Mouse (Mus musculus) thymus, postnatal 25 days (tissue): ENCODE data around the gene Hyal6.

Source experiments
- DNase-seq: peaks from one replicate; pipeline ENCODE4 v3.0.0; 2022

Gene Hyal6

DNA sequence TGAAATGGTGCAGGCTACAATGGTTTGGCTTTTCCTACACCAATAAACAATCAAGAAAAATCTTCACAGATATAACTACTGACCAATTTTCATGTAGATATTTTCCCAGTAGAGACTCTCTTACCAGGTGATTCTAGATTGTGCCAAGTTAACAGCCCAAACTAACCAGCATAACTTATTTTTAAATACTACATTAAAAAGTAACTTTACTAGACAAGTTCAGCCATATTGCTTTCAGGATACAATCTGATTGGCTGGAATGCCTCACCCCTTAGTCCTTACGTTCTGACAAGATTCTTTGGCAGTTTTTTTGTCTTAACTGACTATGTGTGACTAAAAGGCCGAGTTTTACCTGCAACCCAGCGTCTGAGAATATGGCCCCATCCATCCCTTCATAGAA lies at the start of gene Hyal6:
Hyal6 (plus strand) TSS at position 301 of the 400 bp plus-strand sequence.
- no peak for DNase-seq

DNA sequence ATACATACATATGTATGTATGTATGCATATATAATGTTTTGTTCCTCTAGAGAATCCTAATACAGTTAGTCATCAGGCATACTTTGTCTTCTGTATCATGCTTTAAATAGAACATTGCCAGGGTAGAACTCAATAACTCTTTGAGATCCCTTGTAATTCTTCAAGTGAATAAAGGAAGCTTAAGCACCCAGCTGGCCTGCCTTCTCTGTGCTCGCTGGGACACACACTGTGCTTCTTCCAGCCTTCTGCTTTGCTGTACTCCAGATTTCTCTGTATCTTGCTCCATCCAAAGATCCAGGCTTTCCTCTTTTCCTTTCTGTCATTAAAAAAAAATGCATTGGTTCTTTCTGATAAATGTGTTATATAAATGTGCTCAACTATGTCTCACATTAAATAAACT lies 45.2 kb upstream of the Hyal6 start:
- DNase-seq = no peak

DNA sequence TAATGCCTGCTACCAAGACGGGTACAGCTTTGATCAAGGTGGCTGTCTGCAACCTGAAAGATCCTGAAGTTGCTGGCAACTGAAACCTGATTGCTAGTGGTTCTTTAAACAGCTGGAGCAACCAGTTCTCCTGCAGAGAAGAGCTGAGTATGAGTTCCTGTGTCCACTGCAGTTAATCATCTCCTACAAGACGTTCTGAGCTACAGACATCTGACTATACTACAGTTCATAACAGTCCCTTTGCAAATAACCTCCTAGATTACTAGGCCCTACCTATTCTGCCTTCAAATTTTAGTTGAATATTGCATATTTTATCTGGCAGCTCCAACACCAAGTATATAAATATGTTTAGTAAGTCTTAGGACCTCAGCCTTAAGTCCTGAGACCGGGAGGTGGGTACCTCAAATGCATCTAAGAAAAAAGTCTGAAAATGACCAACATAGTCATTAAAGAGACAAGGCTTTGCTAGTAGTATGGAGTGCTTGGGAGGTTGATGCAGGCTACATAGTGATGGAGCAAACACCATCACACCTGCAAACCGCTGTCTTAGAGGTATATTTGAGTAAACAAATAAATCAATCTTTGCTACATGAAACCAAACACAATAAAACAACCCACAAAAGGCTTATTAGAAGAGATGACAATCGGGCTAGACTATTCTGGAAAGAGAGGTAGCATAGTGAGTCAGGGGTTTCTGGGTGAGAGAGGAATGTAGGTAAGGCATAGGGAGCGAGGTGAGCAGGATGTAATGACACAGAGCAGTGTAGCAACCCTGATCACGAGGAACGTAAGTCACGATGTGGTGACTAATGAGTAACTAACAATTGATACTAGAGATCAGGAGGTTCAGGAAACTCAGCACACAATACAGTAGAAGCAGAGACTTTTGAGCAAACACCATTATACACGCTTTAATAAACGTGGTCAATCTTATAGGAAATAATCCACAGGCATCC lies 38.3 kb upstream of the Hyal6 start:
- DNase-seq = no peak

DNA sequence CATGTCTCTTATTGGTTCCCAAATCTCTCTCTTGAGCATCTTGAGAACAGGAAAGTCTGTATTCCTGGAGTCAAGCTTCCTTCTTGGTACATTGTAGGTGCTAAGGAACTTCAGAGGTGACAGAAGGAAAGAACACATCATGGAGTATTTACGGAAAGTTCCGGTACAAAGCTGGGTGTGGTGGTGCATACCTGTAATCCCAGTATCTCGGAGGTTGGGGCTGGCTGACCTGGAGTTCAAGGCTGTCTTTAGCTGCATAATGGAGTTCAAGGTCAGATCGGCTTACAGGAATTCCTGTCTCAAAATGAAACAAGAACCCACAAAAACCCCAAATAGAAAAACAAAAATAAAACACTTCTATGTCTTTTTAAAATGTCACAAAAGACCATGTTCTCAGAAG lies 36.9 kb upstream of the Hyal6 start:
- no peak for DNase-seq

DNA sequence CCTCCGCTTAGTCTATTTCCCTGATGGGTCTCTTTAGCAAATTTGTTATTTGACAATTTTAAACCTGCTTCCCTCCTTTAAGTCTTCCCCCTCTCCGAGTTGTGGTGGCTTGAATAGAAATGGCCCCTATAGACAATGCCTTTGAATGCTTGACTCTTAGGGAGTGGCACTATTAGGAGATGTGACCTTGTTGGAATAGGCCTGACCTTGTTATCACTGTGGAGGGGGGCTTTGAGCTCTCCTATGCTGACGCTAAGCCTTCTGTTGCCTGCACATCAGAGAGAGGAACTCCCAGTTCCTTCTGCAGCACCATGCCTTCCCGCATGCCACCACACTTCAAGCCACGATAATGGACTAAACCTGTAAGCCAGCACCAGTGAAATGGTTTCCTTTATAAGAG lies 35.8 kb upstream of the Hyal6 start:
- no peak for DNase-seq

DNA sequence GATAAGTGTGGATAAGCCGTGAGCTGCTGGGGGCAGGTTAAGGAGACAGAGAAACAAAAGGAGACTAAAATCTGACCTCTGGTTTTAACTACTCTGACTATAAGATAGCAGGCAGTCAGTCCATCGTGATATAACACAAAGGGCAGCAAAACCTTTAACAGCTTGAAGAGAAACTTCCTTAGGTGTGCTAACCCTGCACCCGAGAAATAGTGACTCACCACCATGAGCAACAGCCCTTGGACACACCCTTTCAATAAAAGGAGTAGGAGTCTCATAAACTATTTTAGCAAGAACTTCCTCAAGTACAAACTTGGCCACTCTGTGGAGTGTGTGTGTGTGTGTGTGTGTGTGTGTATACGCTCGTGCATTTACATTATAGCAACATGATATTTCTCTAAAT lies 26.0 kb upstream of the Hyal6 start:
- DNase-seq = no peak

DNA sequence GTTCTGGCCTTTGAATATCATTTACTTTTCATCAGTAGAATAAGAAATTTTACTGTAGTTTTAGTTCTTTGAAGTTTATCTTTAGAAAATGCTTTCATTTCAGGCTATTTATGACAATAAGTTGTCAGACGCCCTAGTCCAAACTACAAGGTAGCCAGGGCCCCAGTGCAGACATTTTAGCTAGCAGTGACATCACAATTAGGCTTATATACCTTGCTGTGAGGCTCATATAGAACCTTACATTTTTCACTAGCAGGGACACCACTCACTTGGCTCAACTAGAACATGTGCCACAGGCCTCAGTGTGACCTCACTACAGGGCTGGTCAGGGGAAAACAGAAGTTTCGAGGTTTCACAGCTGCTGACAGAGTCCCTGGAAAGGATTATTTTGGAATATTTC lies 25.5 kb upstream of the Hyal6 start:
- no peak for DNase-seq

DNA sequence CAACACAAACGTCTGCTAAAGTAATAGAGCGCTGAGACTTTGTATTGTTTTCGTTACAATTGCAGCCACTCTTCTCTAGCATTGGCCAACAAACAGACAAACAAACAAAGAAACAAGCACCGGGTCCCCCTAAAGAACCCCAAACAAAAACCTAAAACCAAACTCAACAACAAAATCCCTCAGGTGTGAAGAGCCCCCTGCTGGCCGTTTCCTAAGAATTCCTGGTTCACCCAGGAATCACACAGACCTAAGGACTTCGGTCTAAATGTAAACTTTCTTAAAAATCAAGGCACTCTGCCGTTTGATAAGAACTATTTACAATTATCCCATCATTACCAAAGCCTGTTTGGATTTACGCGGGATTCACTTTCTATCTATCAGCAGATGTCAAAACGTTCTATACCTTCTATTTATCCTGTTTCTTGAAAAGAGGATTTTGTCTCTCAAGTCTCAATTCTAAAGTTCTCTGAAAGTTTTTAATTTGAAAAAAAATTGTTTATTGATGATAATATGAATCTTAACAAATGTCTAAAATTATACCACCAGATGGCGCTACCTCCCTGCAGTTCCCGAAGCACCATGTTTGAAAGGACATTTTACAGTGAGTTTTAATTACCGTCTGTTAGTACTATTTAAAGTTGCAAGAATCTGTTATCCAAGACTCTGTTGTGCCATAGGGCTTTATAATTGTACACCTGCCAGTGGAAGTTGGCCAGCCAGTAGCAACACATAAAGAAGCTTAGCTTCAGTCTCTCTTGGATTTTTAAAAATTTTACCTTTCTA lies 11.5 kb upstream of the Hyal6 start:
- peak; percentile 4 for DNase-seq

DNA sequence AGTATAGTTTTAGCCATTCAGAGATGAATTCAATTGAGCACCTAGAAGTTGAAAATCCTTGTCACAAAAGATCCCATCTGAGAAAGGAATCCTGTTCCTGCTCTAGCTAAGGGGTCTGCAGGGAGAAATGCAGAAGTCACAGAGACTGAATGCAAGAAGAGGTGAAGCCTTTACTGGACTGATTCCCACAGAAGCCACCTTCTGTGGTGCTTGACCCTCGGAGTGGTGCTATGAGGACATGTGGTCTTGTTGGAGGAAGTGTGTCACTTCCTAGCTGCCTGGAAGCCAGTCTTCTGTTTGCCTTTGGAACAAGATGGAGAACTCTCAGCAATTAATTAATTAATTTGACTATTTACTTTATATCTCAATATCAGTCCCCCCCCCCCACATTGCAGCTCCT lies 4.9 kb upstream of the Hyal6 start:
- no peak for DNase-seq

DNA sequence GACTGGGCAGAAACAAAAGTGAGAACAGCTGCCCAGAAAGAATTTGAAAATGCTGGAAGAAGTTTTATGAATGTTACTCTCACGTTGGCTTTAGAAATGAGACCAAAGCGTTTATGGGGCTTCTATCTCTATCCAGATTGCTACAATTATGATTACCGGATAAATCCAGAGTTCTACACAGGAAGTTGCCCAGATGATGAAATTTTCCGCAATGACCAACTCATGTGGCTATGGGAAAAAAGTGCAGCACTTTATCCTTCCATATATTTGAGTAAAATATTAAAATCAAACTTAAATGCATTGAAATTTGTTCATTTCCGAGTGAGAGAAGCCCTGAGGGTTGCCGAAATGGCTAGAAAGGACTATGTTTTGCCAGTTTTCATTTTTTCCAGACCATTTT lies 1.5 kb downstream of the Hyal6 start:
- no peak for DNase-seq

DNA sequence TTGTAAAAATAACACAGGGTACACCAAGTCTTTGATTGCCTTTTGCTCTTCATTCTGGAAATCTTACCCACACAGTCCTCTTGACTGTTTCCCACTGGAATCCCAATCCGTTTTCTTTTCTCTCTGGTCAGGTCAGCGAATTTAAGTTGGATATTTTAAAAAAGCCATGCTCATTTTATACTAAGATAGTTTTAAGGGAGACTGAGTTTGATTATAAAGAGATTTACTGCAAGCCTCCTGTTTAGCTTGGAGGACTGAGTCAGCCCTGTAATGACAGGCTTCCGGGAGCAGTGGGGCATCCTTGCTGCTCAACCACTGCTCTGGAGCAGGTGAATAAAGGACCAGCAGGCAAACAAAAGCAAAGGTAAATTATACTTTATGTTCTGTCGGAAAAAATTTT lies 15.0 kb downstream of the Hyal6 start, which contains the start of gene Hyal4:
Hyal4 (plus strand) TSS at position 301 of the 400 bp plus-strand sequence.
- no peak for DNase-seq

DNA sequence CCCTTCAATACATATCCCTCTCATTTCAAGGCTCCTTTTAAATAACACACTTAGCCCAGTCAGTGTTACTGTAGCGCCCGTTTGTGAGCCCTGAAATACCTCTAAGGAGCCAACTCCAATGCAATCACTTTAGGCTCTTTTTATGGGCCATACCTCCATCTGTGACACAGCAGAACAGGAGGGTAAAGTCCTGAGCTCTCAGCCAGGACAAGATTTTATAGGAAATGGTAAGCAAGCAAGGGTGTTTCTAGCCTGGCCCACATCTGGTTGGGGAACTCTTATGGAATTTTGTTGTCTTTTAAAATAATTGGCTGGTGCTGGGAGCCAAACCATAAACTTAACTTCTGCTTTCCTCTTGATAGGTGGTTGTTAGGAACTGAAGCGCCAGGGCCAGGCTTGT lies 26.2 kb downstream of the Hyal6 start:
- DNase-seq = no peak

DNA sequence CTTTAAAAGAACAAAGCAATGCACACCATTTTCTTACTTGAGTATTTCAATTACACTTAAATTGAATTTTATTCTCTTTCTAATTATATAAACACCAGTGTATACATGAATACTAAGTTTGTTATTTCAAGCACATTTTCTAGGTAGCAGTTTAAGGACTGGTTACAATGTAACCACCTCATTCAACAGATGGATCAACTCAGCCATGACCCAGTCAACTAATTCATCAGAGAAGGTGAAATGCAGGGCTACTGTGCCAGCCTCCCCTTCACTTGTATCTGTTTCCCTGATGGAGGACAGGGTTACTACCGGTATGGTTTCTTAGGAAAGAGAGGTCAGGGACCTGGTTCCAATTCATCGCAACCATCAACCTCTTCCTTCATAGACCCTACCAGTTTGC lies 33.2 kb downstream of the Hyal6 start:
- no peak for DNase-seq

GRCm38 (mm10) chr6:24779182-24779581 lies 46.1 kb downstream of the Hyal6 start:
- no peak for DNase-seq

DNA sequence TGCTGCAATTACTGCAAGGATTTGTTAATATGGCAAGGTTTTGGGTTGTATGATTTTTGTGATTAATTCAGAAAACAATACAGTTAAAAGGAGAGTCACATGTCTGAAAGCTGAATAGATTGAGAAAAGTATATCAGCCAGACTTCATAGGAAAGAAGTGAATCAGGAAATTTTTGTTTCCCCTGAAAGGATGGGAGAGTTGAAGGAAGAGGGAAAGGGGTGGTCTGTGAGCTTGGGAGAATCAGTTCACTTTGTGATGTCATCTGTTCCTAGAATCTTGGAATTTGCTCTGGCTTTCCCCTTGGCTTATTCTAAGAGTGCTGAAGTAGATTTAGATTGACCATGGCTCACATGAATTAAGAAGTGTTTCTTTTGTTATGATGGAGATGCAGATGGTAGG lies 57.8 kb downstream of the Hyal6 start, which contains the start of gene Spam1:
Spam1 (plus strand) TSS at position 301 of the 400 bp plus-strand sequence.
- no peak for DNase-seq
